Mouse (Mus musculus): ENCODE results near the gene Gdap1l1.
A peak's percentile ranks its signal among the peaks of the same experiment; 100 is the strongest.
"Not testable (repeated sequence)": the region's sequence is repeated elsewhere in the genome, so short reads cannot be mapped to it uniquely, and the experiment has no call there.

Gene Gdap1l1

GRCm38 (mm10) chr2:163438246-163438618 lies at the start of gene Gdap1l1:
Gene Gdap1l1 (plus strand): TSS chr2:163438476.
- peak; percentile 63 for DNase-seq (ENCODE audit: low spot score)

- DNase-seq (ENCODE audit: low spot score): no peak
These were observed 45.8 kb upstream of the Gdap1l1 start for GRCm38 (mm10) chr2:163392436-163392835.

- no peak for DNase-seq (ENCODE audit: low spot score)
These were observed 45.0 kb upstream of the Gdap1l1 start for GRCm38 (mm10) chr2:163393241-163393640.

GRCm38 (mm10) chr2:163393976-163394375 lies 44.3 kb upstream of the Gdap1l1 start:
- no peak for DNase-seq (ENCODE audit: low spot score)

GRCm38 (mm10) chr2:163394977-163395376 lies 43.3 kb upstream of the Gdap1l1 start:
- DNase-seq (ENCODE audit: low spot score): no peak

- DNase-seq (ENCODE audit: low spot score): no peak
These were observed 41.2 kb upstream of the Gdap1l1 start for GRCm38 (mm10) chr2:163397071-163397470.

- peak; percentile 57 for DNase-seq (ENCODE audit: low spot score)
These were observed 40.4 kb upstream of the Gdap1l1 start, which contains the start of gene Jph2 for GRCm38 (mm10) chr2:163397905-163398304. Gene Jph2 (minus strand): TSS chr2:163397993.

- DNase-seq (ENCODE audit: low spot score): no peak
These were observed 39.5 kb upstream of the Gdap1l1 start for GRCm38 (mm10) chr2:163398770-163399169.

- no peak for DNase-seq (ENCODE audit: low spot score)
These were observed 39.1 kb upstream of the Gdap1l1 start for GRCm38 (mm10) chr2:163399222-163399621.

- DNase-seq (ENCODE audit: low spot score): peak; percentile 96
These were observed 37.1 kb upstream of the Gdap1l1 start for GRCm38 (mm10) chr2:163401221-163401620.

- DNase-seq (ENCODE audit: low spot score): no peak
These were observed 34.0 kb upstream of the Gdap1l1 start for GRCm38 (mm10) chr2:163404037-163404815.

GRCm38 (mm10) chr2:163410211-163410610 lies 28.1 kb upstream of the Gdap1l1 start:
- DNase-seq (ENCODE audit: low spot score): no peak

- not testable (repeated sequence) for DNase-seq (ENCODE audit: low spot score)
These were observed 26.9 kb upstream of the Gdap1l1 start for GRCm38 (mm10) chr2:163411344-163411743.

GRCm38 (mm10) chr2:163411840-163412239 lies 26.4 kb upstream of the Gdap1l1 start:
- DNase-seq (ENCODE audit: low spot score): no peak

- no peak for DNase-seq (ENCODE audit: low spot score)
These were observed 25.9 kb upstream of the Gdap1l1 start for GRCm38 (mm10) chr2:163412419-163412818.

GRCm38 (mm10) chr2:163412846-163413590 lies 25.3 kb upstream of the Gdap1l1 start:
- DNase-seq (ENCODE audit: low spot score): no peak

GRCm38 (mm10) chr2:163417026-163417425 lies 21.2 kb upstream of the Gdap1l1 start:
- DNase-seq (ENCODE audit: low spot score): no peak

- DNase-seq (ENCODE audit: low spot score): no peak
These were observed 20.4 kb upstream of the Gdap1l1 start for GRCm38 (mm10) chr2:163417830-163418229.

GRCm38 (mm10) chr2:163418841-163419345 lies 19.4 kb upstream of the Gdap1l1 start:
- no peak for DNase-seq (ENCODE audit: low spot score)

- DNase-seq (ENCODE audit: low spot score): peak; percentile 99
These were observed 18.8 kb upstream of the Gdap1l1 start for GRCm38 (mm10) chr2:163419346-163420045.

GRCm38 (mm10) chr2:163420366-163420886 lies 17.9 kb upstream of the Gdap1l1 start:
- DNase-seq (ENCODE audit: low spot score): peak; percentile 15
